Mouse (Mus musculus) spleen, embryonic (tissue): ENCODE measurements at regions not wholly inside any gene's neighbourhood (a gene's known extent, or its start where the extent isn't known, plus 50 kb on each side); places are given as distances from the start of the nearest gene placed in this dataset.

ENCODE experiments used
- CTCF ChIA-PET: fragments of 350-600 bp; sonication (Branson Sonifier 250); formaldehyde crosslinking; loops from one replicate; lab custom pipeline; 2022; lab: Charles Lee

DNA sequence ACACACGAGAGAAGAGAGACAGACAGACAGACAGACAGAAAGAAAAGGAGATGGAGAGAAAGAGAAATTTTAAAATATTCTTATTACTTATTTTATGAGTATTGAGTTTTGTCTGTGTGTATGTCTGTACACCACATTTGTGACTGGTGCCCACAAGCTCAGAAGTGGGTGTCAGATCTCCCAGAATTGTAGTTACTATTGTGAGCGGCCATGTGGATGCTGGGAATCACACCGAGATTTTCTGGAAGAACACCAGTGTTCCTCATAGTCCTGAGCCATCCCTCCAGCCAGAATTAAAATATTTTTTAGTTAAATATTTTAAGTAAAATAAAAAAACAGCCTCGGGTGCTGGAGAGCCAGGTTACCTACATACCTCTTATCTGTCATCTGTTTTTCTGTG is 110.6 kb upstream of the Med13l start:
- CTCF ChIA-PET: no interaction called here

DNA sequence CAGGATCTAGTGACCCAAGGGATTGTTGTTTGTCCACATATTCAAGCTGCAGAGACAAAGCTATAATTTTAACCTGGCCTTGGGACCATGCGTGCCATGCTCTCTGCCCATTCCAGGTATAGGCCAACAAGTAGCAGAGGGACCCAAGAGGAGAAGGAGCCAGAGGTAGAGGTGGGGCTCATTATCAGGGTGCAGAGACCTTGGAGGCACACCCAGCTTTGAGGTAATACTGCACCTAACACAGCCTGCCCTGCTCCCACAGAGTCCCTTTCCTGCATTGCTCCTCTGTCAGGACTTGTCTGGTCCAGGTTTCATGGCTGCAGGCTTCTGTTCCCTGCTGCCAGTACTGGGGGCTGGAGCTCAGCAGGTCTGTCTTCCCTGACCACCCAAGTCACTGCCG is 108.4 kb upstream of the Med13l start:
- CTCF ChIA-PET: no interaction called here

GRCm38 (mm10) chr5:118454096-118454495 is 106.4 kb upstream of the Med13l start:
- CTCF ChIA-PET: interaction anchor here (0.6 to 0.7 kb wide), 2 partner anchors 128 to 190 kb away, joined by 4 read pairs; no protein-coding TSS in a partner anchor

- CTCF ChIA-PET: interaction anchor here (0.5 to 1.0 kb wide), 2 partner anchors 19 to 46 kb away, joined by 3 to 5 read pairs; no protein-coding TSS in a partner anchor
Observed at GRCm38 (mm10) chr5:118458727-118459390, 101.6 kb upstream of the Med13l start.

- CTCF ChIA-PET: interaction anchor here (1.0 kb wide), 1 partner anchor 19 kb away, joined by 5 read pairs; no protein-coding TSS in a partner anchor
Observed at GRCm38 (mm10) chr5:118459391-118459792, 101.1 kb upstream of the Med13l start.

GRCm38 (mm10) chr5:118461967-118462366 is 98.5 kb upstream of the Med13l start:
- CTCF ChIA-PET: interaction anchor here (0.7 kb wide), 1 partner anchor 37 kb away, joined by 3 read pairs; no protein-coding TSS in a partner anchor

DNA sequence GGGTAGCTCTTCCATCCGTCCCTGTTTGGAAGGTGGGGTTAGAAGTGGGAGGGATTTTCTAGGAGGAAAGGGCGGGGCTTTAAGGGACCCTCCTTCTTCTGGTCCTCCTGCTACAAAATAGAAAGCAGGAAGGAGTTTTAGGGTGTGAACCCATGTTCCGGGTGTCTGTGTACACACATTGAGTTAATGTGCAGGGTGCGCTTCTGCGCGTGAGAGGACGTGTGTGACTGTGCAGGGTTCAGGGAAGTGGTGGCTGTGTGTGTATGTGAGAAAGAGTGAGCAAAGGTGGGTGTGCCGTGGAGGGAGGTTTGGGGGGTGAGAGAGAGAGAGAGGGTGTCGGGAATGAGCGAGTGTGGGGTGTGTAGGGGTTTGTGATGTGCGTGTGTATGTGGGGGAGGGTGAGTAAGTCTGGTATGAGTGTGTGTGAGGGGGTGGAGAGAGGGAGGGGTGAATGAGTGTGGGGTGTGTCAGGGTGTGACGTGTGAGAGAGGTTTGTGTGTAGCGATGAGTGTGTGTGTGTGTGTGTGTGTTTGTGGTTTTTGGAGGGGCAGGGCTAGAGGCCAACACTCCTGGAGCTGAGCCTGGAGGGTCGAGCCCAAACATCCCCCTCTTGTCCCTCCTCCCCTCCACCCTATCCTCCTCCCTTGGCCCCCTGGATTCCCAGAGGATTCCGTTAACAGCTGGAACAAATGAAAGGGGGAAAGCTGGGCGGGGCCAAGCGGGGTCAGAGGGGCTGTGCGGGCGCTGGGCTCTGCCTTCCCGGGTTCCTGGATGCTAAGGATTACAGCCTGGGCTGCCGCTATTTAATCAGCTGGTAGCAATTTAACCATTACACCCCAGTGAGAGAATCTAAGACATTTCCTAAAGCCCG is 95.3 kb upstream of the Med13l start:
- CTCF ChIA-PET: interaction anchor here (0.6 to 0.8 kb wide), 4 partner anchors 18 to 150 kb away, joined by 3 to 6 read pairs (median 4); no protein-coding TSS in a partner anchor

- CTCF ChIA-PET: interaction anchor here (0.6 to 0.8 kb wide), 3 partner anchors 31 to 105 kb away, joined by 3 to 12 read pairs (median 6); no protein-coding TSS in a partner anchor
Observed at GRCm38 (mm10) chr5:118465991-118466750, 94.3 kb upstream of the Med13l start.

- CTCF ChIA-PET: no interaction called here
Observed at GRCm38 (mm10) chr5:118468739-118469138, 91.7 kb upstream of the Med13l start.

DNA sequence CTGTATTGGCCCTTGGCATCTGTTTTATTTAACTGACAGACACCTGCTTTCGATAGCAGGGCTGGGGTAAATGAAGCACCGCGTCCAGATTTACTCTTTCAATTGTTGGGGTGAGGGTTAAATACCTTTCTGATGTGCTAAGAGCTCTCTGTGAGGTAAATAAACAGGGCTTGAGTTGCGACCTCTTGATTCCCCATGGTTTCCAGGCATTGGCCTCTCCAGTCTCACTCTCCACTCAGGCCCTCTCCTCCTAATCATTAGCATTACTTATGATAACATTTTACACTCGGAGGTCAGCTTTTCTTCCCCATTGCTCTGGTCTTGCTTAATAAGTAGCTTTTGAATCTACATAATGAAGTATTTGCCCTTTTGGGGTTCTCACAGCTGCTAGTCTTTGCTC is 88.9 kb upstream of the Med13l start:
- CTCF ChIA-PET: no interaction called here

DNA sequence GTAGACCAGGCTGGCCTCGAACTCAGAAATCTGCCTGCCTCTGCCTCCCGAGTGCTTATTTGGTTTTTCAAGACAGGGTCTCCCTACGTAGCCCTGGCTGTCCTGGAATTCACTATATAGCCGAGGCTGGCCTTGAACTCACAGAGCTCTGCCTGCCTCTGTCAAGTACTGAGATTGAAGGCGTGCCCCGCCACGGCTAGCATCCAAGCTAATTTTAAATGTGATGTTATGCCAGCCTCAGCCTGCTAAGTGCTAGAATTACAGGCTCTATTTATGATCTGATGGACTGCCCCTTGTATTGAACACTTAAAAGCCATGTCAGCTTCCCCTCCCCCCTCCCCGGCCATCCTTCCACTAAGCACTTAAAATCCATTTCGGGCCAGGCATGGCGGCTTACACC is 88.2 kb upstream of the Med13l start:
- CTCF ChIA-PET: interaction anchor here (0.7 kb wide), 1 partner anchor 146 kb away, joined by 4 read pairs; no protein-coding TSS in a partner anchor

DNA sequence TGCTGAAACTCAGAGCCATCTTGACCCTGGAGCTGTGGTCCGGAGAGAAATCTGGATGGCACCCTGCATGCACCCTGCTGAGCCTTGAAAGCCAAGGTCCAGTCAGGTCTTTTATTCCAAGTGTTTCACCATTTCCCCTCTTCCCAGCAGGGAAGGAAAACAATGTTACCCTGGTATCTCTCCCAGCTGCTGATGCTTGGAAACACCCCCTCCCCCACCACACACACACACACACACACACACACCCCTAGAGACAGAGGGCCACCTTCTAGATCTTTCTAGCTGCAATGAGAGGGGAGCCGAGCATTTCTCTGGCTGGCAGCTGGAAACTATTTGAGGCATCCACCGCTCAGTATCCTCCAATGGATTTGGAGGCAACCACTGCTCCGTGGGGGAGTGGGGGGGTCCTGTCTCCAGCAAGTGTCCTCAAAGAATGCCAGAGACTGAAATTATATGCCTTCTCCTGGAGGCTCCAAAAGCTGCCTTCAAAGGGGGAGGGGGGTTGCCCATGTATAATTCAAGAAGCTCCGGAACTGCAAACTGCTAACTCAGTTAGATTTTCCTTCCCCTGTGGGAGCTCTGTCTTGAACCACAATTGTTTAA is 87.2 kb upstream of the Med13l start:
- CTCF ChIA-PET: no interaction called here

- CTCF ChIA-PET: interaction anchor here (0.8 kb wide), 1 partner anchor 50 kb away, joined by 3 read pairs; no protein-coding TSS in a partner anchor
Observed at GRCm38 (mm10) chr5:118476597-118476996, 83.9 kb upstream of the Med13l start.

DNA sequence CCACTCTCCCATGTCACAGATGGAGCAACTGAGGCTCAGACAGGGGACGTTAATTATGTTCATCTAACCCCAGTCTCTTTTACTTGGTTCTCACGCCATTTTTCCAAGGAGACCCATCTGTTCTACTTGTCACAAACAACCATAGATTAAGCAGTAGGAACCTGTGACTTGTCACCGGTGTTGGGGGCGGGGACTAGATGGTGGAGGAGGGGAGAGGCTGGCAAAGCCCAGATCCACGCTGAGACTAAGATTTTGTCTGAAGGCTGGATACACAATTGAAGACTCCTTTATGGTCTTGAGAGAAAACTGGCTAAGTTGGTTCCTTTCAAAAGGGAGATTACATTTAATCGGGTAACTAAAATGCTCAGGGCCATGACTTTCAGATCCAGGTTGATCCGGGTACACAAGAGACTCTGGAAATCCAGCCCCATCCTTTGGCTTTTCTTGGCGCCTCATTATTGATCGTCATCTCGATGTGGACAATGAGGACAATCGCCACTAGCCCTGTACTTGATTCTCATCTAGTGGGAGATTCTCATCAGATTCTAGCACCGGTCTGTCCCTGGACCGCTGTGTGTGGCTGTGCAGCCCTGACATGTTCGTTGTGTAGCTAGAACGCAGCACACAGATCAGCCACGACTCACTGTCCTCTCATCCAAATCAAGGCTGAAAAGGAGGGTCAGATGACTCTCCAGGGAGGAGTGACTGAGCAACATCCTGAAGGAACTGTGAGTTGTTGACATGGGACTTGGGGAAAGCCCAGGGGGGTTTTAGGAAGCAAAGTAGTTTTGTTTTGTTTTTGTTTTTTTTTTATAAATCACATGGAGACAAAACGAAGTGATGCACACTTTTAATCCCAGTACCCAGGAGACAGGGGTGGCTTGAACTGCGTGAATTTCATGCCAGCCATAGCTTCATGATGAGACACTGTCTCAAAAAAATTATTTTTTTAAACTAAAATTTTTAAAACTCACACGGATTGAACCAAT is 83.1 kb upstream of the Med13l start:
- CTCF ChIA-PET: interaction anchor here (0.8 kb wide), 1 partner anchor 18 kb away, joined by 5 read pairs; no protein-coding TSS in a partner anchor

DNA sequence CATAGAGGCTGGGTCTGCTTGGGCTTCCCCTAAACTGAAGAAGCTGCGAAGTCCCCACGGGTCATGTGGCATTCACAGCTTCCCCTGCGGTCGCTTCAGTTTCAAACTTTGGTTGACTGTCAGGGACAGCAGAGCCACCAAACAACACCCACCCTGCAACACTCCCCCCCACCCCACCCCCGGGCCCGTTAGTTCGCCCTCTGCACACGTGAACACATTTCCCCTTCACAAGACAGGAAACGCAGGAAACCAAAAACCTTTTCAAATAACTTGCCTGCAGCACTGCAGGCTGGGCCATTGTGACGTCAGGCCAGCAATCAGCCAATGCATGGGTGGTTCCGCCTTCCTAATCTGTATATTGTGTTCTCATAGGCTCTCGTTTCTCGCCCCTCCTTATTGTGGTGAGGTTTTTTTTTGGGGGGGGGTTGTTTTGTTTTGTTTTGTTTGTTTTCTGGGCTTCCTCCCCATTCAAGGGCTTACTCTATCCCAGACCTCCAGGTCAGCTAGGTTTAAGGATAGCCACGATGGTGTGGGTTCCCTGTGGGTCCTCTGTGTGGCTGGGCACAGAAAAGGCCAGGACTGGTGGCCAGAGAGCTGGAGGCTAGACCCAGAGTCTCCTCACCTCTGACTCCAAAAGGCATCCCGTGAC is 82.2 kb upstream of the Med13l start:
- CTCF ChIA-PET: interaction anchor here (0.6 to 0.8 kb wide), 2 partner anchors 19 to 20 kb away, joined by 5 to 10 read pairs; no protein-coding TSS in a partner anchor

DNA sequence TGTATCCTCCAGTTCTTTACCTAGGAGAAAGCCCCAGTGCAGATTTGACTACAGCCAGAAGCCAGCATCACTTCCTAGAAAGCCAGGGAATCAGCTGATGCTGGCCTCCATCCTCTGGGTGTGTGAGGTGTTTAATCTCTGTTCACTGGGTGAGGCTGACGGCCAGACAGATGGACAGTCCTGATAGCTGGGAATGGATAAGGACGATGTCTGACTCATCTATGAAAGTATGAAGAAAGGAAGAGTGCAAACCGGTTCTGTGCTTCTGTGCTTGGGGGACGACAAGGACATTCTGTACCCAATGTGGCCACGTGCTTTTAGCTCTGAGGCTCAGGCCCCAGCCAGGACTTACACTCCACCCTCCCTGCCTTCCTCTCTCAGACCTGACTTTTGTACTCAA is 80.5 kb upstream of the Med13l start:
- CTCF ChIA-PET: no interaction called here

- CTCF ChIA-PET: no interaction called here
Observed at GRCm38 (mm10) chr5:118480965-118481793, 79.3 kb upstream of the Med13l start.

DNA sequence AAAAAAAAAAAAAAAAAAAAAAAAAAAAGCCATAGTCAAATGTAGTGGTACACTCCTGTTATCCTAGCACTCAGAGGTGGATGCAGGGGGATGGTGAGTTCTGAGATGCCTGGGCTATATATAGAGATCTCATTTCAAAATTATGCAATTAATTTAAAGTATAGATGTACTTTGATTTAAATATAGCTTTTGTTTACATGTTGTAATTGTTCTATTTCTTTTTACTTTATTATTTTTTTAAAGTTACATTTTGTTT is 78.8 kb upstream of the Med13l start:
- CTCF ChIA-PET: no interaction called here
